ENCODE assay signal across 32 mouse cellular contexts in the genomic region with DNA sequence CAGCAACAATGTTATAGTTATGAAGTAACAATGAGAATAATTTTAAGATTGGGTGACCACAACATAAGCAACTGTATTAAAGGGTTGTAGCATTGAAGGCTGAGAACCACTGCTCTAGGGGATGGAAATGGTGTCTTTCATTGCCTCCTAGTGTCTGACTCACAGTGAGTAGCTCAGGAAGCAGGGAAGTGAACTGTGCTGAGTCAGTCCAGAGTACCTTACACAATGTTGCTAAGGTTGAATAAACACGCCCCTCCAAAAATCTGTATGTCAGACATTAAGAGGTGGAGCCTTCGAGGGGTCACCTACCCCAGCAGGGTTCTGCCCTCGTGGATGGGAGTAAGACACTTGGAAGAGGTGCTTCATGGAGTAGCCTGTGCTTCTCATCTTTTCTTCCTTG. TPM values are rescaled to one million over a fixed set of nuclear protein-coding genes. Genes with fewer than 3 reads are reported as not detected.
DNase-seq lines count a peak whose midpoint lies in the region; ATAC-seq and TF ChIP-seq lines count a peak whose summit lies in the region.
"Had no signal": no experiment of that assay in that cellular context is flagged by ENCODE, and none has a peak within 500 bp of the region (broad histone marks: within the 10 kb centered on the region; RNA-seq: fewer than 3 reads in every experiment).

No protein-coding gene starts in this region.

- no peak overlapping the region for H3ac ChIP-seq in C2C12 (ENCODE audit: control insufficient read depth, insufficient read length, low read depth)

- H3K4me2 ChIP-seq in liver, embryonic 16.5 days (ENCODE audit: low read depth, low read length), result no peak overlapping the region
- H3K4me2 ChIP-seq: embryonic facial prominence, embryonic 12.5 days; kidney, embryonic 15.5 days; limb, embryonic 15.5 days; liver, embryonic 15.5 days; midbrain, embryonic 15.5 days had no signal

- no peak overlapping the region for H3K27ac ChIP-seq in liver, embryonic 16.5 days (ENCODE audit: low read length)
- peak overlapping the region; percentile 93; the same call in 1 of the 2 replicates for H3K27ac ChIP-seq in embryonic fibroblast, embryonic 13.5 days (ENCODE audit: insufficient read depth, low read length)
- H3K27ac ChIP-seq: embryonic facial prominence, embryonic 12.5 days; forebrain, embryonic 10.5 days; kidney, embryonic 15.5 days; limb, embryonic 10.5 days; limb, embryonic 15.5 days; liver, embryonic 15.5 days; midbrain, embryonic 10.5 days; midbrain, embryonic 15.5 days had no signal

- ATAC-seq in liver, embryonic 16.5 days (ENCODE audit: low read depth), result 0 out of 2 replicates have a peak, but pooled peaks have one; percentile 43
- ATAC-seq in monocyte, adult 5-6 weeks (replicated peaks; ENCODE audit: insufficient number of reproducible peaks, low FRiP score, low TSS enrichment, poor library complexity, severe bottlenecking), result peak; percentile 60; the same call in 1 of the 2 replicates
- ATAC-seq: forebrain, embryonic 16.5 days; hindbrain, embryonic 16.5 days; lung, postnatal 0 days; midbrain, embryonic 15.5 days had no signal

- no peaks in the 10 kb centered on the region for H3K79me2 ChIP-seq in C2C12 (ENCODE audit: control insufficient read depth, insufficient read depth)

- H3K27me3 ChIP-seq in liver, embryonic 16.5 days (ENCODE audit: control insufficient read depth, insufficient read depth, low read depth, low read length), result no peaks in the 10 kb centered on the region
- no peaks in the 10 kb centered on the region for H3K27me3 ChIP-seq in C2C12 (ENCODE audit: control insufficient read depth, insufficient read depth, insufficient read length)
- H3K27me3 ChIP-seq: embryonic facial prominence, embryonic 12.5 days; kidney, embryonic 15.5 days; limb, embryonic 15.5 days; liver, embryonic 15.5 days; midbrain, embryonic 15.5 days had no signal

- H3K9me3 ChIP-seq in liver, embryonic 16.5 days (replicated peaks; ENCODE audit: control insufficient read depth, low read length), result no peaks in the 10 kb centered on the region
- H3K9me3 ChIP-seq: embryonic facial prominence, embryonic 12.5 days; forebrain, embryonic 10.5 days; kidney, embryonic 15.5 days; limb, embryonic 10.5 days; limb, embryonic 15.5 days; liver, embryonic 15.5 days; midbrain, embryonic 10.5 days; midbrain, embryonic 15.5 days had no signal

- no peak for TF ChIP-seq CTCF in C2C12 (IDR thresholded peaks at IDR 0.05; ENCODE audit: control insufficient read depth, insufficient read depth, insufficient read length)
- TF ChIP-seq CTCF in embryonic fibroblast, embryonic 13.5 days (IDR thresholded peaks at IDR 0.05; ENCODE audit: borderline replicate concordance, insufficient read depth, low read length), result no peak

- 41% methylated on average over 3 of the region's 3 CpGs for WGBS in liver, embryonic 16.5 days (ENCODE audit: insufficient replicate concordance)

- H3K79me3 ChIP-seq in C2C12 (ENCODE audit: low read depth), result no peaks in the 10 kb centered on the region

- TF ChIP-seq POLR2A in embryonic fibroblast, embryonic 13.5 days (IDR thresholded peaks at IDR 0.05; ENCODE audit: low read depth, low read length), result no peak

- no peak for DNase-seq in liver
- DNase-seq in left cerebral cortex, postnatal 14 days (ENCODE audit: low spot score in 2 of 2), result no peak
- no peak for DNase-seq in T-cell, adult 2 months (ENCODE audit: low spot score)
- no peak for DNase-seq in kidney, postnatal 4 days
- DNase-seq: adrenal gland, postnatal 25 days; B cell, adult 2 months; cerebellum, adult 9-10 months; cerebellum, postnatal 36 days; embryo, embryonic 11 days; kidney, adult 18-20 months; kidney, postnatal 36 days; layer of hippocampus, postnatal 36 days; lung, postnatal 4 days; thymus, postnatal 14 days had no signal

- H3K4me3 ChIP-seq in liver, embryonic 16.5 days (ENCODE audit: low read depth, low read length), result no peak overlapping the region
- no peak overlapping the region for H3K4me3 ChIP-seq in C2C12 (ENCODE audit: insufficient read depth, poor library complexity, severe bottlenecking)
- no peak overlapping the region for H3K4me3 ChIP-seq in embryonic fibroblast, embryonic 13.5 days (ENCODE audit: insufficient read depth, low read length)
- H3K4me3 ChIP-seq: embryonic facial prominence, embryonic 12.5 days; forebrain, embryonic 10.5 days; kidney, embryonic 15.5 days; limb, embryonic 10.5 days; limb, embryonic 15.5 days; liver, embryonic 15.5 days; midbrain, embryonic 10.5 days; midbrain, embryonic 15.5 days had no signal

- intact Hi-C loops in left cerebral cortex, postnatal 14 days (cut with DNase I), result no loop called here

- no peaks in the 10 kb centered on the region for H3K4me1 ChIP-seq in liver, embryonic 16.5 days (ENCODE audit: control insufficient read depth, low read depth, low read length)
- H3K4me1 ChIP-seq in embryonic fibroblast, embryonic 13.5 days (ENCODE audit: control insufficient read depth, insufficient read depth, low read length), result peaks cover 3% of the 10 kb centered on the region
- H3K4me1 ChIP-seq: embryonic facial prominence, embryonic 12.5 days; forebrain, embryonic 10.5 days; kidney, embryonic 15.5 days; limb, embryonic 10.5 days; limb, embryonic 15.5 days; liver, embryonic 15.5 days; midbrain, embryonic 15.5 days had no signal

- H3K9ac ChIP-seq in liver, embryonic 16.5 days (ENCODE audit: low read depth, low read length), result no peak overlapping the region
- H3K9ac ChIP-seq: embryonic facial prominence, embryonic 12.5 days; kidney, embryonic 15.5 days; limb, embryonic 15.5 days; liver, embryonic 15.5 days; midbrain, embryonic 15.5 days had no signal

- H3K36me3 ChIP-seq in liver, embryonic 16.5 days (ENCODE audit: control insufficient read depth, insufficient read depth), result no peaks in the 10 kb centered on the region
- no peaks in the 10 kb centered on the region for H3K36me3 ChIP-seq in C2C12 (ENCODE audit: control insufficient read depth, insufficient read depth)
- H3K36me3 ChIP-seq: embryonic facial prominence, embryonic 12.5 days; forebrain, embryonic 10.5 days; kidney, embryonic 15.5 days; limb, embryonic 10.5 days; limb, embryonic 15.5 days; liver, embryonic 15.5 days; midbrain, embryonic 10.5 days; midbrain, embryonic 15.5 days had no signal

TF ChIP-seq in C2C12, 6 proteins besides CTCF, POLR2A, EP300 and RAD21:
- TF ChIP-seq CEBPB (IDR thresholded peaks at IDR 0.05; ENCODE audit: low read depth) (peak; percentile 52), USF1 (IDR thresholded peaks at IDR 0.05; ENCODE audit: low read depth) (no peak)

RNA-seq across cellular contexts. Expression of gene Osbpl9, which starts 11.9 kb away (rescaled TPM):
- polyA plus RNA-seq in liver, embryonic 16.5 days (2015; fragmentation: Nextera tagmentation; extraction: Ambion mirVana), result 27.2 and 28.6 TPM in 2 replicates
- 27.2 TPM for polyA plus RNA-seq in C2C12 (2012; fragmentation: generic; extraction: Trizol)
- polyA plus RNA-seq in embryonic fibroblast, embryonic 13.5 days (2011; ENCODE audit: insufficient read length, low read depth, missing spikeins), result 113 and 127 TPM in 2 replicates
- 182 to 250 TPM (median 202 TPM) in 3 replicates for total RNA-seq in monocyte, adult 5-6 weeks (2017)
- 10 to 100 TPM; 49.5 to 52.2 TPM for total RNA-seq in left cerebral cortex, postnatal 14 days (2021)

RNA-seq across cellular contexts. Expression of gene Calr4, which starts 20.3 kb away (rescaled TPM):
- polyA plus RNA-seq in liver, embryonic 16.5 days (2015; fragmentation: Nextera tagmentation; extraction: Ambion mirVana), result not detected in 2 replicates
- polyA plus RNA-seq in C2C12 (2012; fragmentation: generic; extraction: Trizol), result 0.04 TPM
- polyA plus RNA-seq in embryonic fibroblast, embryonic 13.5 days (2011; ENCODE audit: insufficient read length, low read depth, missing spikeins), result not detected in 2 replicates
- total RNA-seq in monocyte, adult 5-6 weeks (2017), result not detected in 3 replicates
- under 1 TPM; 0.22 to 0.51 TPM for total RNA-seq in left cerebral cortex, postnatal 14 days (2021)
- total RNA-seq: CH12.LX; gastrocnemius, adult 8-10 months; heart, adult 8-10 months had no signal
- polyA plus RNA-seq: limb, embryonic 10.5 days; liver, embryonic 15.5 days had no signal
